Mouse (Mus musculus): ENCODE data around the gene Olfr380. TPM values are rescaled to one million over a fixed set of nuclear protein-coding genes. Genes with fewer than 3 reads are reported as not detected.

Gene Olfr380
- not detected for total RNA-seq (2021)
- long read RNA-seq, experiment 1 = 0 reads
- long read RNA-seq, experiment 2 = 0 reads

DNA sequence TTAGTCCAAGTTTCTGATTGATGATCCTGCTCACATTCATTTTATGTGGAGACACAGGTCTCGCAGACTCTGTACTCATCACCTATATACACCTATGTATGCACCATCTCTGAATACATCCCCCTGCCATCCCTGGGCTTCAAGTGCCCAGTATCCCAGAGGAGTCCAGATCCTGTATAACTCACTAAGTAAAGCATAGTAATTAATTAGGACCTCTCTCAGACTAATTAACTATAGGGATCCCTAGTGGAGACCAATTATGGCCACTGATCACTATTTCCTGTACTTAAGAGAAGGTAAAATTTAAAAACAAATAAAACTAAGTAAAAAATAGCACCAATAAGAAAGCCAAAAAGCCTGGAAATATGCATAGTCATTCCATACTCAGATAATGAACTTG, at the start of gene Olfr380:
TSS of gene Olfr380 (minus strand) at position 101 of the 400 bp plus-strand sequence.
- intact Hi-C loops (cut with DNase I) = no loop called here
- no peak for DNase-seq (ENCODE audit: extremely low spot score in 1 of 2, low spot score in 2 of 2)
- no peak within 1 kb of the TSS for H3K4me3 ChIP-seq
- no peak within 1 kb of the TSS for H3K27ac ChIP-seq
- TF ChIP-seq CTCF (IDR thresholded peaks at IDR 0.05) = no peak

DNA sequence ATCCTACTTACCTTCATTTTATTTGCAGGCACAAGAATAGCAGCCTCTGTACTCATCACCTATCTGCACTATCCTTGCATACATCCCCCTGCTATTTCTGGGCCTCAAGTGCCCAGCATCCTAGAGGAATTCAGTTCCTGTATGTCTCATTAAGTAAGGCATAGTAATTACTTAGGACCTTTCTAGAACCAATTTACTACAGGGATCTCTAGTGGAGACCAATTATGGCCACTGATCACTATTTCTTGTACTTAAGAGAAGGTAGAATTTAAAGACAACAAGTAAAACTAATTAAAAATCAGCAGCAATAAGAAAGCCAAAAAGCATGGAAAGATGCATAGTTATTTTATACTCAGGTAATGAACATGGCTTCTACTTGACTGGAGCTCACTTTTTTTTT, 34.2 kb upstream of the Olfr380 start, which contains the start of gene Olfr381:
TSS of gene Olfr381 (minus strand) at position 101 of the 400 bp plus-strand sequence.
- DNase-seq (ENCODE audit: extremely low spot score in 1 of 2, low spot score in 2 of 2) = no peak
- no peak within 1 kb of the TSS for H3K27ac ChIP-seq
- no peak for TF ChIP-seq CTCF (IDR thresholded peaks at IDR 0.05)
- H3K4me3 ChIP-seq = no peak within 1 kb of the TSS
- intact Hi-C loops (cut with DNase I) = no loop called here

DNA sequence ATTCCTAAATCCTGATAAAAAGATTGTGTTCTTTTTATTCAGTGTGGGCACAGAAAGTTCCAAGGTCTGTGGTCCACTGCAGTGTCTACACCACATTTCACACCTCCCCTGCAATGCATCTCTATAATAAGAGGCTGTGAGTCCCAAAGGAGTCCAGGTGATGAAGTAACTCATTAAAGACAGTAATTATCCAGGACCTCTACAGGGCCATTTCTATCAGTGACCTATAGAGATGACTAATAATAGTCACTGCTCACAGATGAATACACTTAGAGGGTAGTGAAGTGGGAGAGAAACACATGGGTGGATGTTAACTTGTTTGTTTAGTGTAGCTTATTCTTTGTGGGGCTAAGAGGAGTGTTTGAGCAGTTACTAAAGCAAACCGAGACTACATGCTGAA, 28.9 kb downstream of the Olfr380 start, which contains the start of gene Olfr378:
TSS of gene Olfr378 (minus strand) at position 101 of the 400 bp plus-strand sequence.
- intact Hi-C loops (cut with DNase I) = no loop called here
- no peak within 1 kb of the TSS for H3K27ac ChIP-seq
- DNase-seq (ENCODE audit: extremely low spot score in 1 of 2, low spot score in 2 of 2) = no peak
- H3K4me3 ChIP-seq = no peak within 1 kb of the TSS
- TF ChIP-seq CTCF (IDR thresholded peaks at IDR 0.05) = no peak

Other genes with a start within 250 kb of the Olfr380 start
- under 1 TPM in 1 of 2 experiments, not detected in 1; 0.27 TPM for gene Trpv1, start 223.2 kb downstream of the Olfr380 start, total RNA-seq (2021)
- under 1 TPM; 0.26 to 0.50 TPM for gene Trpv3, start 190.1 kb downstream of the Olfr380 start, total RNA-seq (2021)
- 10 to 100 TPM in 1 of 2 experiments, 1 to 10 TPM in 1; 8.9 to 10.4 TPM for gene Aspa, start 127.9 kb downstream of the Olfr380 start, total RNA-seq (2021)
- gene Gm49340, start 127.8 kb downstream of the Olfr380 start, total RNA-seq (2021) = not detected
- gene Spata22, start 127.8 kb downstream of the Olfr380 start, total RNA-seq (2021) = not detected
- gene Olfr20, start 106.7 kb downstream of the Olfr380 start, total RNA-seq (2021) = not detected
- not detected for gene Olfr376, start 86.3 kb downstream of the Olfr380 start, total RNA-seq (2021)
- not detected for gene Olfr1, start 57.9 kb downstream of the Olfr380 start, total RNA-seq (2021)
- gene Olfr378, start 29.0 kb downstream of the Olfr380 start, total RNA-seq (2021) = not detected
- gene Olfr381, start 34.1 kb upstream of the Olfr380 start, total RNA-seq (2021) = not detected
- gene Olfr382, start 59.7 kb upstream of the Olfr380 start, total RNA-seq (2021) = not detected
- not detected for gene Olfr385, start 135.5 kb upstream of the Olfr380 start, total RNA-seq (2021)
- gene Olfr384, start 141.1 kb upstream of the Olfr380 start, total RNA-seq (2021) = not detected
- not detected for gene Zfp735, start 231.3 kb upstream of the Olfr380 start, total RNA-seq (2021)

Measured in left cerebral cortex, adult 2 months (tissue).